Mouse (Mus musculus) mesoderm, embryonic 11.5 days (tissue): ENCODE results near the gene Trim56.
A peak's percentile ranks its signal among the peaks of the same experiment; 100 is the strongest.

Source experiments
- DNase-seq: peaks from one replicate; pipeline ENCODE4 v3.0.0-alpha.2; 2012; ENCODE audit warnings: low read depth, low spot score

The Trim56 gene

DNA sequence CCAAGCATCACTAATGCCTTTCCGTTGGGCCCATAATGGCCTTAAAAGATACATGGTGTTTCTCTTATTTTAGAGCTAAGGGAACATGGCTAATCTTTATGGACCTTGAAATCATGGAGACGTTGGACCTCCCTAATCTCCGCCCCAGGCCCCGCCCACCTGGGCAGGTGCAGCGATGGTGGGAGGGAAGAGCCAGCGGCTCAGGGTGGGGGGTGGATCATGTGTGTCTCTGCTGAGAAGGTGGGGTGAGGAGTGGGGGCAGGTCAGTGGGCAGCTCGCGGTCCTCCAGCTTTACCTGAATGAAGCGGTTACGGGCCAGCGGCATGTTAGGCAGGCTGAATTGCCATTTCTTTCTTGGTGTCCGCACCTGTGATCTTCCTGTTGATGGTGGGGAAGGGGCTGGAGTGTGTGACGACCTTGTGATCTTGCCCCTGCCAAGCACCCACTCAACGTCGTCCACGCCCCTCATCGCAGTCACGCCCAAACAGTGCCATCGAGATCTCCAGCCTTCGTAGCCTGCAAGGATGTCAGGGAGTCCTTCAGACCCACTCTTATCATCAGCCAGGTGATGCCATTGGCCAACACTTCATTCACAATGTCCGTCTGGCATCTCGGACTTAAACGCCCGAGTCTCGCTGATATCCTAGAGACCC, 5.9 kb downstream of the Trim56 start:
- DNase-seq = no peak

GRCm38 (mm10) chr5:137108111-137108510, 7.9 kb downstream of the Trim56 start:
- DNase-seq = no peak

DNA sequence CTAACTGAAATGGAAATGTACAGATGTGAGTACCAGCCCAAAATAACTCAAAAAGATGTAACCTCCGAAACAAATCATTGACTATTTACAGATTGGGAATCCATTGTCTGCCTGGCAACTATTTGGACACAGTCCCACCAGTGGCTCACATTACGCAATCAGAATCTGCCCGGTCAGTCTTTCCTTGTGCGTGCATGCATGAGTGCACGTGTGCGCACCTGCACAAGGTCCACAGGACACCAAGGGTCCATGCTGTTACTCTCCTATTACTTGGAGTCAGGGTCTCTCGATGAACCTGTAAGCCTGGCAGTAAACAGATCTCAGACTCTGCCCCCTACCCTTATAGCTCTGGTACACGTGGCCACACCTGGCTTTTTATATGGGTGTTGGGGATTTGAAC, 8.3 kb downstream of the Trim56 start:
- DNase-seq = no peak

DNA sequence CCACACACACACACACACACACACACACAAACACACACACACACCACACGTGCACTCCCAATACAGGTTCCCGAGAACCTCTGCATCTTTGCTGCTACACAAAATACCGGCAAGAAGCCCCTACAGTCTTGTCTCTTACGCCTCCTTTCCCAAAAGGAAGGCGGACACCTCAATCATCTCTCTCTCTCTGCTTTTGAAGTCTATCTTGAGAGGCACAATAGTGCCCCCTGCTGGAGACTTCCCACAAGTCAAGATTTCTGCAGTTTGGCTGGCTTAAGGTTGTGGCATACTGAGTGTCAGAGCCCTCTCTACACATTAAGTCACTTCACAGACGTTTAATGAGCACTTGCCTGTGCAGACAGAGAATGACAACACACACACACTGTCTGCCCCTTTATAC, 9.0 kb downstream of the Trim56 start:
- peak; percentile 88 for DNase-seq

GRCm38 (mm10) chr5:137106434-137106833, 9.6 kb downstream of the Trim56 start:
- DNase-seq = no peak

GRCm38 (mm10) chr5:137103969-137104368, 12.0 kb downstream of the Trim56 start:
- DNase-seq = no peak

DNA sequence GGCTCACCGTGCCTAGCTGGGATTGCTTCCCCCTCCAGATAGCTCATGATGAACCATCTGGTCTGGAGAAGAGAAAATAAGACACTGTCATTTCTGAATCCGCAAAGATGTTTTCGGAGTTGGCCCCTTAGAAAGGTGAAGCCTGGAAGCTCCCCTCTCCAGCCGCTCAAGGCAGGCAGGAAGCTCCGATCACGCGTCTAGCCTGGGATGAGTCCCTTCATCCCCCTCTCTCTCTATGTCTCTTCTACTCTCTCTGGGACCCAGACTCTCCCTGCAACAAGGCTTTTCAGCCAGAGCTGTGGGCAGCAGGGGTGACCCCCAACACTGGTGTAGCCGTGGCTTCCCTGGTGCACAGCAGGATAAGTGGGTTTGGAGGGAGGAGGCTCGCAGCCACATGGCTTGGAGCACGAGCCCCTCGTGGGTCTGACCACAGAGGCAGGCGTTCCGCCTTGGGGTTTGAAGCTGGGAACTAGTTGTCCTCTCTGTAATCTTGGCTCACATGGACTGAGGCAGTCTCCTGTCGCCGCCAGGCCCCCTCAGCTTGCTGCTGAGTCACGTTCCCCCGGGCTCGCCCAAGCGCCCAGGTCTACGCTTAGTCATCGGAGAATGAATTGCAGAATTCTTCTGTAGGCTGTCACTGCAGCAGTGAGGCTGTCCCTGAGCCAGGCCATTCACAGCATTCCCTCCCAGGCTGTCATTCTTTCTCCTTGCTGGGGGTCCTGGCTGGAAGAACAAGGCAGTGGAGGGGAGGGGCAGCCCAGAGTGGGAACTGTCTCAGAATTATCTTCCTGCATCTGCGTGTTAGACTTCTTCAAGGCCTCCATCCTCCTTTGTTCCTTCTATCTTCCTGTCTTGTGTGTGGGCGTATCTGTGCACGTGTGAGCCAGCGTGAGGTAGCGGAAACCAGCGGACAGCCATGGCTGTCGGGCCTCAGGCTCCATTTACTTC, 13.2 kb downstream of the Trim56 start:
- no peak for DNase-seq

DNA sequence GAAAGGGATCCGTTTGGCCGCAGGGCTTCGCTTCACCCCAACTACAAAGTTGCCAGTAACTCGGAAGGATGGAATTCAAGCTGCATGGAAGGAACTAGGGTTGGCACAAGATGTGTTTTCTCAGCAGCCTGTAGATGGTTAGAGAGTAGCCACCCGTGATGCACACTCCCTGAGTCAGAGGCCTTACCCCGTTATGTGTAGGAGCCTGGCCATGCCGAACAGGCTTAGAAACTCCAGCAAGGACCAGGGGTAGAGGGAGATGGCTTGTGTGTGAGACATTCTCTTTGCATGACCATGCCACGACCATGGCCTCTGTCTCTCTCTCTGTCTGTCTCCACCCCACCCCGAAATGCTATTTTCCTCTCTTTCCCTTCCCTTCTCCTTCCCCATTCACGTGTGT, 13.9 kb downstream of the Trim56 start:
- DNase-seq = no peak

- DNase-seq = no peak
These were observed 15.3 kb downstream of the Trim56 start for GRCm38 (mm10) chr5:137100660-137101059.

GRCm38 (mm10) chr5:137098418-137098817, 17.6 kb downstream of the Trim56 start:
- no peak for DNase-seq

DNA sequence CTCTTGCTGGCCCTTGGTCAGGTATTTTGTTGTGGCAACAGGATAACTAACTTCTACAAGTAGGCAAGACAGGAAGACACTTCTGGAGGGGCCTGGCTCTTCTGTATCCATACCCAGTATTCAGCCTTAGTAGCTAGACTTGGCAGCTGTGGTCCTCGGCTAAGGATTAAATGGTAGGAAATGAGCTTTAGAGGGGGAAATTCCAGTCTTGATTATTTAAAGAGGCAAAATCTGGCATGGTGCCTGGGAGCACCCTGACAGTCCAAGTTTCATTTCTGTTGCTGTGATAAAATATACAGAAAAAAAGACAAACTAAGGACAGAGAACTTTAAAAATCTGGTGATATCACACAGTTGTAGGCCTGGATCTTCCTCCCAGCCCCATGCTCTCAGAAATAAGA, 20.0 kb downstream of the Trim56 start:
- no peak for DNase-seq

- no peak for DNase-seq
These were observed 20.9 kb downstream of the Trim56 start for GRCm38 (mm10) chr5:137095135-137095534.

DNA sequence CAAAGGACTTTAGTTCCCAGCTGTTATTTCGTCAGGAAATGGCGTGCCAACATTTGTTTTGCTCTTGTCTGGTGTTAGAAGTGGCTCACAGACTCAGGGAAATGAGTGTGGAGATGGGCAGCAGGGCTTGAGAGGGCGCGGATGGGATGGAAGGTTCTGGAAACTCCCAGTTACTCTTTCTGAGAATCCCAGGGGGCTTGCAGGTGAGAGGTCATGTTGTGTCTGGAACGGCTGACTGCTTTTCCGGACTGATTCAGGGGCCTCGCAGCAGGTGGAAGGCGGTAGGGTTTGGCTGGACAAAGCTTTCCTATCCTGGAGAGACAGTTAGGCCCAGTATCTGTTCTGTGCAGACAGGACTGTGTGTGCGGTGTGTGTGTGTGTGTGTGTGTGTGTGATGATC, 22.3 kb downstream of the Trim56 start:
- DNase-seq = no peak

GRCm38 (mm10) chr5:137091560-137091959, 24.4 kb downstream of the Trim56 start:
- no peak for DNase-seq

- DNase-seq = no peak
These were observed 25.1 kb downstream of the Trim56 start for GRCm38 (mm10) chr5:137090870-137091269.

- no peak for DNase-seq
These were observed 28.6 kb downstream of the Trim56 start for GRCm38 (mm10) chr5:137087410-137087809.

- no peak for DNase-seq
These were observed 30.3 kb downstream of the Trim56 start for GRCm38 (mm10) chr5:137085731-137086130.

GRCm38 (mm10) chr5:137085021-137085420, 31.0 kb downstream of the Trim56 start:
- DNase-seq = no peak

DNA sequence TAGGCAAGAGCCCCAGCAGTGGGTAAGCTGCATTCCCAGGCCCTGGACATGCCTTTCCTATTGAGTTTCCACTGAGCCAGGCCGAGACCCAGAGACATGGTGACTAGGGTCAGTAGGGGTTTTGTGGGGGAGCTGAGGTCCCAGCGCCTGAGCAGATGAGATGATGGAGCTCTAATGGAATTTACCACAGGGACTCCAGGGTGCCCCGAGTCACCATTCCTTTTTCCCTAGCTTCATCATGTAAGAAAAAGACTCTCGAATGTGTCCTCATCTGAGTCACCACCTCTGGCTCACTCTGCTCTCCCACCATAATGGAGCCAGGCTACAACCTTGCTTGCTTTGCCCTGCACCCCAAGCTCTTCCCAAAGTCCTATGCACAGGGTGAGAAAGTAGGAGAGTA, 33.0 kb downstream of the Trim56 start:
- DNase-seq = no peak

GRCm38 (mm10) chr5:137079849-137080248, 36.2 kb downstream of the Trim56 start:
- DNase-seq = peak; percentile 45

DNA sequence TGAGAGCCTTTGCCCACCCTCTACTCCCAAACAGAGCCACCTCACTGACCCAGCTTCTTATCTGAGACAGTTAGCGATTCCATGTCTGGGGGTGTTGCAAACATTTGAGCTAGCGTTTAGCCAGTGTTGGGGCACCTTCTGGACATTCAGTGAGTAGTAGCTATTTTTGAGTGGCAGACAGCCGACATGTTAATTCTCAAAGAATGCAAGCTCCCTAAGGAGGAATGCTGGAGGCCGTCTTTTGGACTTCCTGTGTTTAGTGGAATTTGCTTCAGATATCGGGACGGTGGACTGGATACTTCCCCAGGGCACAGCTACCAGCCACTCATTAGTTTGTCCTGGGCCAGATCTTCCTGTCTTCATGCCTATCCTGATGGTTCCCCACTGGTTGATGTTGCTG, 37.4 kb downstream of the Trim56 start:
- DNase-seq = peak; percentile 16

DNA sequence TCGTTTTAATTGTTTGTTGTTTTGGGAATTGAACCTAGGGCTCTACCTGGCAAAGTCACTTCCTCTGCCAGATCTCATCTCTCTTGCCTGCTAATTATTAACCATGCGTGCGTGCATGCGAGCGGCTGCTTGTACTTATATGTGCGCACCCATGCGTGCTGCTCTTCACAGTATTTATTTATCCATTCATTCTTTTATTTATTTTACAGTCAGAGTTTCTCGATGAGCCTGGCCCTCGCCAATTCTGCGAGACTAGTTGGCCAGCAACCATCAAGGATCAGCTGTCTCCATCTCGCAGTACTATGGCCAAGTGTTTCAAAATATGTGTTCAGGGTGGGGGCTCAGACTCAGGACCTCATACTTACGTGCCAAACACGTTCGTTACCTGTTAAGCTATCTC, 38.0 kb downstream of the Trim56 start:
- DNase-seq = no peak

- no peak for DNase-seq
These were observed 38.8 kb downstream of the Trim56 start for GRCm38 (mm10) chr5:137077187-137077586.
